ENCODE assay signal across 8 mouse cellular contexts in genomic region chr7:110018631-110019482, GRCm38 (mm10). TPM values are rescaled to one million over a fixed set of nuclear protein-coding genes. Genes with fewer than 3 reads are reported as not detected.
DNase-seq lines count a peak whose midpoint lies in the region; ATAC-seq and TF ChIP-seq lines count a peak whose summit lies in the region.

No protein-coding gene starts in this region.

- peaks cover 57% of the 10 kb centered on the region for H3K79me3 ChIP-seq in C2C12 (ENCODE audit: low read depth)

- H3K27ac ChIP-seq in forebrain, embryonic 10.5 days, result peak overlapping the region; percentile 98
- peak overlapping the region; percentile 92 to 95 for H3K27ac ChIP-seq in heart, embryonic 14.5 days (replicated peaks in 1 of 2; ENCODE audit: control insufficient read depth in 1 of 2, insufficient read depth in 1 of 2, low read depth in 2 of 2, low read length in 2 of 2)
- H3K27ac ChIP-seq in kidney, postnatal 0 days, result peak overlapping the region; percentile 98
- peak overlapping the region; percentile 87 for H3K27ac ChIP-seq in liver, embryonic 13.5 days

- H3K9me3 ChIP-seq in forebrain, embryonic 10.5 days, result no peaks in the 10 kb centered on the region; the same call in 1 of the 2 replicates
- no peaks in the 10 kb centered on the region for H3K9me3 ChIP-seq in heart, embryonic 14.5 days (ENCODE audit: control insufficient read depth, low read length)
- no peaks in the 10 kb centered on the region for H3K9me3 ChIP-seq in kidney, postnatal 0 days (replicated peaks; ENCODE audit: low read length)
- no peaks in the 10 kb centered on the region for H3K9me3 ChIP-seq in liver, embryonic 13.5 days (replicated peaks)

- WGBS in forebrain, embryonic 10.5 days, result under 1% methylated on average over 42 of the region's 42 CpGs
- WGBS in heart, embryonic 14.5 days, result under 1% methylated on average over 42 of the region's 42 CpGs
- under 1% methylated on average over 42 of the region's 42 CpGs for WGBS in kidney, postnatal 0 days
- 0% methylated on average over 42 of the region's 42 CpGs for WGBS in liver, embryonic 13.5 days (ENCODE audit: insufficient replicate concordance)

- DNase-seq in adrenal gland, postnatal 36 days, result peak; percentile 68 to 70
- DNase-seq in forebrain, embryonic 10.5 days (ENCODE audit: extremely low spot score, low spot score), result no peak
- peak; percentile 44 for DNase-seq in kidney, postnatal 0 days (ENCODE audit: low spot score)
- peak; percentile 38 for DNase-seq in liver, embryonic 13.5 days
- peak; percentile 33 for DNase-seq in naive thymus-derived CD4-positive, alpha-beta T cell, adult 2 months (ENCODE audit: low read depth)
- DNase-seq in testis, postnatal 10 days (ENCODE audit: low spot score), result peak; percentile 81

- peak overlapping the region; percentile 94 for H3K4me3 ChIP-seq in C2C12 (ENCODE audit: insufficient read depth, poor library complexity, severe bottlenecking)
- H3K4me3 ChIP-seq in forebrain, embryonic 10.5 days, result peak overlapping the region; percentile 99
- peak overlapping the region; percentile 96 to 99 for H3K4me3 ChIP-seq in heart, embryonic 14.5 days (ENCODE audit: control insufficient read depth in 1 of 2, insufficient read depth in 1 of 2, low read depth in 1 of 2, low read length in 2 of 2)
- peak overlapping the region; percentile 94 for H3K4me3 ChIP-seq in kidney, postnatal 0 days (replicated peaks; ENCODE audit: low read depth, low read length)
- H3K4me3 ChIP-seq in liver, embryonic 13.5 days (replicated peaks), result peak overlapping the region; percentile 96

- peak; percentile 74 for ATAC-seq in heart, embryonic 14.5 days (ENCODE audit: insufficient number of reproducible peaks, insufficient read depth, low FRiP score, low read depth)
- ATAC-seq in kidney, postnatal 0 days (replicated peaks; ENCODE audit: low FRiP score, low read depth), result peak; percentile 84
- peak; percentile 74 for ATAC-seq in liver, embryonic 13.5 days (ENCODE audit: low read depth)

- peak overlapping the region; percentile 94 for H3ac ChIP-seq in C2C12 (ENCODE audit: control insufficient read depth, insufficient read length, low read depth)

- no peak for TF ChIP-seq CTCF in C2C12 (IDR thresholded peaks at IDR 0.05; ENCODE audit: control insufficient read depth, insufficient read depth, insufficient read length)
- TF ChIP-seq CTCF in kidney, postnatal 0 days (IDR thresholded peaks at IDR 0.05; ENCODE audit: low read depth), result no peak

- H3K9ac ChIP-seq in heart, embryonic 14.5 days (ENCODE audit: low read length), result peak overlapping the region; percentile 98
- peak overlapping the region; percentile 93 for H3K9ac ChIP-seq in kidney, postnatal 0 days (ENCODE audit: low read depth, low read length)
- H3K9ac ChIP-seq in liver, embryonic 13.5 days, result peak overlapping the region; percentile 97

- H3K4me2 ChIP-seq in heart, embryonic 14.5 days (ENCODE audit: low read length), result peak overlapping the region; percentile 90
- peak overlapping the region; percentile 68 for H3K4me2 ChIP-seq in kidney, postnatal 0 days (ENCODE audit: low read length)
- peak overlapping the region; percentile 73 for H3K4me2 ChIP-seq in liver, embryonic 13.5 days

- H3K79me2 ChIP-seq in C2C12 (ENCODE audit: control insufficient read depth, insufficient read depth), result peaks cover 58% of the 10 kb centered on the region

- no peaks in the 10 kb centered on the region for H3K27me3 ChIP-seq in C2C12 (ENCODE audit: control insufficient read depth, insufficient read depth, insufficient read length)
- H3K27me3 ChIP-seq in forebrain, embryonic 10.5 days (ENCODE audit: poor library complexity, severe bottlenecking), result no peaks in the 10 kb centered on the region
- H3K27me3 ChIP-seq in heart, embryonic 14.5 days (ENCODE audit: control insufficient read depth, insufficient read depth, low read length), result no peaks in the 10 kb centered on the region
- no peaks in the 10 kb centered on the region for H3K27me3 ChIP-seq in kidney, postnatal 0 days (ENCODE audit: insufficient read depth, low read length)
- H3K27me3 ChIP-seq in liver, embryonic 13.5 days, result no peaks in the 10 kb centered on the region

- peaks cover 16% of the 10 kb centered on the region for H3K4me1 ChIP-seq in forebrain, embryonic 10.5 days
- peaks cover 0 to 4% of the 10 kb centered on the region in 2 experiments; a peak in 1 of 4 replicates for H3K4me1 ChIP-seq in heart, embryonic 14.5 days (ENCODE audit: control insufficient read depth in 2 of 2, insufficient read depth in 2 of 2, low read length in 2 of 2)
- no peaks in the 10 kb centered on the region for H3K4me1 ChIP-seq in kidney, postnatal 0 days (replicated peaks; ENCODE audit: insufficient read depth, low read length)
- H3K4me1 ChIP-seq in liver, embryonic 13.5 days (replicated peaks), result peaks cover 42% of the 10 kb centered on the region

- peaks cover 23% of the 10 kb centered on the region for H3K36me3 ChIP-seq in C2C12 (ENCODE audit: control insufficient read depth, insufficient read depth)
- H3K36me3 ChIP-seq in forebrain, embryonic 10.5 days (replicated peaks), result peaks cover 37% of the 10 kb centered on the region
- H3K36me3 ChIP-seq in heart, embryonic 14.5 days (ENCODE audit: control insufficient read depth, insufficient read depth, low read length), result no peaks in the 10 kb centered on the region
- no peaks in the 10 kb centered on the region for H3K36me3 ChIP-seq in kidney, postnatal 0 days (ENCODE audit: insufficient read depth, low read length)
- no peaks in the 10 kb centered on the region for H3K36me3 ChIP-seq in liver, embryonic 13.5 days

TF ChIP-seq in C2C12, 6 proteins besides CTCF, POLR2A, EP300 and RAD21:
- TF ChIP-seq MYOG (IDR thresholded peaks at IDR 0.05; ENCODE audit: control insufficient read depth, extremely low read depth, insufficient read length) (no peak), FOSL1 (IDR thresholded peaks at IDR 0.05; ENCODE audit: insufficient read depth, low read length, poor library complexity, severe bottlenecking) (no peak), MAX (IDR thresholded peaks at IDR 0.05) (no peak), CEBPB (IDR thresholded peaks at IDR 0.05; ENCODE audit: low read depth) (no peak), USF1 (IDR thresholded peaks at IDR 0.05; ENCODE audit: low read depth) (no peak), MYOD1 (IDR thresholded peaks at IDR 0.05; ENCODE audit: control insufficient read depth, insufficient read length, low read depth) (no peak)
TF ChIP-seq in C2C12: peak in this region for 0.

RNA-seq across cellular contexts. Expression of gene Ipo7, which starts 0.8 kb away (rescaled TPM):
- polyA plus RNA-seq in C2C12 (2012; fragmentation: generic; extraction: Trizol), result 29.1 TPM
- total RNA-seq in adrenal gland, postnatal 36 days (2021), result 100 to 1,000 TPM in 1 of 2 experiments, 10 to 100 TPM in 1; 86.1 to 103 TPM
- 62.7 and 65.9 TPM in 2 replicates for polyA plus RNA-seq in forebrain, embryonic 10.5 days (2016; fragmentation: Nextera tagmentation; extraction: Ambion mirVana)
- 14.6 and 16.3 TPM in 2 replicates for polyA plus RNA-seq in heart, embryonic 14.5 days (2014; fragmentation: Nextera tagmentation; extraction: Ambion mirVana)
- polyA plus RNA-seq in kidney, postnatal 0 days (2015; fragmentation: Nextera tagmentation; extraction: Ambion mirVana), result 27.5 and 30.6 TPM in 2 replicates
- 25.0 and 33.9 TPM in 2 replicates for polyA plus RNA-seq in liver, embryonic 13.5 days (2015; fragmentation: Nextera tagmentation; extraction: Ambion mirVana)

RNA-seq across cellular contexts. Expression of gene Tmem41b, which starts 32.1 kb away (rescaled TPM):
- 40.5 TPM for polyA plus RNA-seq in C2C12 (2012; fragmentation: generic; extraction: Trizol)
- total RNA-seq in adrenal gland, postnatal 36 days (2021), result 10 to 100 TPM; 48.5 to 51.7 TPM
- polyA plus RNA-seq in forebrain, embryonic 10.5 days (2016; fragmentation: Nextera tagmentation; extraction: Ambion mirVana), result 66.1 and 71.6 TPM in 2 replicates
- 48.4 and 53.5 TPM in 2 replicates for polyA plus RNA-seq in heart, embryonic 14.5 days (2014; fragmentation: Nextera tagmentation; extraction: Ambion mirVana)
- polyA plus RNA-seq in kidney, postnatal 0 days (2015; fragmentation: Nextera tagmentation; extraction: Ambion mirVana), result 72.9 and 75.0 TPM in 2 replicates
- polyA plus RNA-seq in liver, embryonic 13.5 days (2015; fragmentation: Nextera tagmentation; extraction: Ambion mirVana), result 35.4 and 45.7 TPM in 2 replicates

RNA-seq across cellular contexts. Expression of gene Zfp143, which starts 42.2 kb away (rescaled TPM):
- polyA plus RNA-seq in C2C12 (2012; fragmentation: generic; extraction: Trizol), result 7.5 TPM
- total RNA-seq in adrenal gland, postnatal 36 days (2021), result 10 to 100 TPM; 11.1 to 13.1 TPM
- 28.1 and 30.0 TPM in 2 replicates for polyA plus RNA-seq in forebrain, embryonic 10.5 days (2016; fragmentation: Nextera tagmentation; extraction: Ambion mirVana)
- polyA plus RNA-seq in heart, embryonic 14.5 days (2014; fragmentation: Nextera tagmentation; extraction: Ambion mirVana), result 14.3 and 15.9 TPM in 2 replicates
- 10.5 and 12.0 TPM in 2 replicates for polyA plus RNA-seq in kidney, postnatal 0 days (2015; fragmentation: Nextera tagmentation; extraction: Ambion mirVana)
- polyA plus RNA-seq in liver, embryonic 13.5 days (2015; fragmentation: Nextera tagmentation; extraction: Ambion mirVana), result 10.3 and 11.1 TPM in 2 replicates

RNA-seq across cellular contexts. Expression of gene Dennd5a, which starts 58.6 kb away (rescaled TPM):
- polyA plus RNA-seq in C2C12 (2012; fragmentation: generic; extraction: Trizol), result 46.2 TPM
- 100 to 1,000 TPM; 161 to 174 TPM for total RNA-seq in adrenal gland, postnatal 36 days (2021)
- 29.4 and 29.7 TPM in 2 replicates for polyA plus RNA-seq in forebrain, embryonic 10.5 days (2016; fragmentation: Nextera tagmentation; extraction: Ambion mirVana)
- polyA plus RNA-seq in heart, embryonic 14.5 days (2014; fragmentation: Nextera tagmentation; extraction: Ambion mirVana), result 62.6 and 66.1 TPM in 2 replicates
- 32.3 and 35.0 TPM in 2 replicates for polyA plus RNA-seq in kidney, postnatal 0 days (2015; fragmentation: Nextera tagmentation; extraction: Ambion mirVana)
- polyA plus RNA-seq in liver, embryonic 13.5 days (2015; fragmentation: Nextera tagmentation; extraction: Ambion mirVana), result 6.7 TPM in 2 replicates
